Mouse (Mus musculus) hindbrain, embryonic 11.5 days (tissue): ENCODE results near the gene Socs1. TPM values are rescaled to one million over a fixed set of nuclear protein-coding genes. Genes with fewer than 3 reads are reported as not detected.

ENCODE experiments used
- ATAC-seq: fragments of 200-750 bp; cut with Nextera tagmentation; 2 replicates; pipeline ENCODE4 v1.8.0; 2017; ENCODE audit warnings: mild to moderate bottlenecking, moderate TSS enrichment, moderate library complexity; ENCODE audit not compliant: low FRiP score
- DNase-seq: peaks from one replicate; pipeline ENCODE4 v3.0.0-alpha.2; 2015; ENCODE audit warnings: low spot score
- H3K27ac ChIP-seq: fragments of 300-500 bp; sonication (generic); 2 replicates; pipeline ENCODE4 v1.5.1; 2014; ENCODE audit warnings: mild to moderate bottlenecking, low read depth, low read length
- H3K27me3 ChIP-seq: fragments of 300-500 bp; sonication (generic); 2 replicates; pipeline ENCODE4 v1.6.1; 2014; ENCODE audit warnings: mild to moderate bottlenecking, low read length, moderate library complexity, mixed read lengths; ENCODE audit not compliant: control insufficient read depth, insufficient read depth
- H3K36me3 ChIP-seq: fragments of 300-500 bp; sonication (generic); 2 replicates; pipeline ENCODE4 v1.6.1; 2014; ENCODE audit warnings: mild to moderate bottlenecking, low read length, moderate library complexity, mixed read lengths; ENCODE audit not compliant: control insufficient read depth, insufficient read depth
- H3K4me1 ChIP-seq: fragments of 300-500 bp; sonication (generic); replicated peaks from 2 replicates; pipeline ENCODE4 v1.6.1; 2014; ENCODE audit warnings: low read length, mixed read lengths; ENCODE audit not compliant: control insufficient read depth, insufficient read depth
- H3K4me2 ChIP-seq: fragments of 300-500 bp; sonication (generic); replicated peaks from 2 replicates; pipeline ENCODE4 v1.6.1; 2014; ENCODE audit warnings: mild to moderate bottlenecking, low read depth, low read length
- H3K4me3 ChIP-seq: fragments of 300-500 bp; sonication (generic); 2 replicates; pipeline ENCODE4 v1.5.1; 2014; ENCODE audit warnings: low read depth, low read length
- H3K9ac ChIP-seq: fragments of 300-500 bp; sonication (generic); 2 replicates; pipeline ENCODE4 v1.6.1; 2014; ENCODE audit warnings: low read depth, low read length
- H3K9me3 ChIP-seq: fragments of 300-500 bp; sonication (generic); 2 replicates; pipeline ENCODE4 v1.6.1; 2016; ENCODE audit warnings: low read length; ENCODE audit not compliant: control insufficient read depth
- WGBS: fragments of 180-500 bp; shearing (Covaris S2); extraction: QIAGEN DNeasy Blood & Tissue Kit; methylation state at CpG from one replicate; pipeline ENCODE4 v1.1.7; 2014; 5-methylcytosine and 5-hydroxymethylcytosine counted together
- polyA plus RNA-seq: library from polyadenylated mRNA; unstranded; fragments of >200 nt; fragmentation: Nextera tagmentation; extraction: Ambion mirVana; gene quantifications from 2 replicates; pipeline ENCODE4 v1.2.1, GENCODE M21; 2014

Socs1 gene
- polyA plus RNA-seq, 1 experiment from 2014 or later, result 3.6 TPM

GRCm38 (mm10) chr16:10790702-10791101, 5.4 kb upstream of the Socs1 start, which contains the start of gene Prm3:
Prm3 (minus strand) TSS chr16:10790914.
- H3K4me3 ChIP-seq, result no peak within 1 kb of the TSS
- no peaks in the 10 kb centered on the region; the same call in 1 of the 2 replicates for H3K4me1 ChIP-seq
- 73% methylated on average over 9 of the region's 9 CpGs for WGBS
- no peak within 1 kb of the TSS for H3K4me2 ChIP-seq
- no peak within 1 kb of the TSS for H3K9ac ChIP-seq
- ATAC-seq, result no peak
- H3K36me3 ChIP-seq, result no peaks in the 10 kb centered on the region
- H3K9me3 ChIP-seq, result no peaks in the 10 kb centered on the region
- no peak within 1 kb of the TSS for H3K27ac ChIP-seq
- H3K27me3 ChIP-seq, result no peaks in the 10 kb centered on the region
- no peak for DNase-seq

GRCm38 (mm10) chr16:10788866-10789265, 3.5 kb upstream of the Socs1 start:
- 47% methylated on average over 4 of the region's 4 CpGs for WGBS
- H3K27ac ChIP-seq, result no peak overlapping the region
- no peak overlapping the region for H3K4me3 ChIP-seq
- no peak for ATAC-seq
- H3K9ac ChIP-seq, result no peak overlapping the region
- H3K9me3 ChIP-seq, result no peaks in the 10 kb centered on the region
- H3K4me2 ChIP-seq, result no peak overlapping the region
- H3K4me1 ChIP-seq, result no peaks in the 10 kb centered on the region; the same call in 1 of the 2 replicates
- DNase-seq, result no peak
- H3K36me3 ChIP-seq, result no peaks in the 10 kb centered on the region
- H3K27me3 ChIP-seq, result peaks cover 10% of the 10 kb centered on the region

- Histone ChIP-seq H3K4me1 (no peaks in the 10 kb centered on the region; the same call in 1 of the 2 replicates), H3K36me3 (no peaks in the 10 kb centered on the region), H3K9ac (no peak within 1 kb of the TSS), H3K27me3 (peaks cover 13% of the 10 kb centered on the region), H3K27ac (no peak within 1 kb of the TSS), H3K4me2 (no peak within 1 kb of the TSS), H3K9me3 (no peaks in the 10 kb centered on the region), H3K4me3 (no peak within 1 kb of the TSS)
- no peak for DNase-seq
- 53% methylated on average over 16 of the region's 16 CpGs for WGBS
- ATAC-seq, result no peak
Observed at GRCm38 (mm10) chr16:10788271-10788670, 2.9 kb upstream of the Socs1 start, which contains the start of gene Tnp2. Tnp2 (minus strand) TSS chr16:10788660.

GRCm38 (mm10) chr16:10787548-10788058, 2.3 kb upstream of the Socs1 start:
- no peaks in the 10 kb centered on the region for H3K9me3 ChIP-seq
- H3K4me1 ChIP-seq, result no peaks in the 10 kb centered on the region; the same call in 1 of the 2 replicates
- H3K27ac ChIP-seq, result no peak overlapping the region
- ATAC-seq (no peak), DNase-seq (no peak)
- H3K9ac ChIP-seq, result no peak overlapping the region
- H3K4me3 ChIP-seq, result no peak overlapping the region
- 82% methylated on average over 7 of the region's 7 CpGs for WGBS
- peaks cover 15% of the 10 kb centered on the region for H3K27me3 ChIP-seq
- no peaks in the 10 kb centered on the region for H3K36me3 ChIP-seq
- H3K4me2 ChIP-seq, result no peak overlapping the region

- Histone ChIP-seq H3K36me3 (no peaks in the 10 kb centered on the region), H3K9ac (no peak overlapping the region), H3K4me2 (no peak overlapping the region), H3K4me1 (no peaks in the 10 kb centered on the region; the same call in 1 of the 2 replicates), H3K9me3 (no peaks in the 10 kb centered on the region), H3K4me3 (no peak overlapping the region), H3K27me3 (peaks cover 15% of the 10 kb centered on the region), H3K27ac (no peak overlapping the region)
- WGBS, result 65% methylated on average over 4 of the region's 4 CpGs
- DNase-seq (no peak), ATAC-seq (no peak)
Observed at GRCm38 (mm10) chr16:10786782-10787547, 1.6 kb upstream of the Socs1 start.

GRCm38 (mm10) chr16:10786288-10786687, 952 bp upstream of the Socs1 start:
- H3K9ac ChIP-seq, result peak overlapping the region; percentile 53; the same call in 1 of the 2 replicates
- no peaks in the 10 kb centered on the region for H3K36me3 ChIP-seq
- no peaks in the 10 kb centered on the region for H3K9me3 ChIP-seq
- H3K27ac ChIP-seq, result no peak overlapping the region; the same call in 1 of the 2 replicates
- H3K4me2 ChIP-seq, result peak overlapping the region; percentile 71
- ATAC-seq, result peak; percentile 32
- H3K4me3 ChIP-seq, result peak overlapping the region; percentile 60
- no peaks in the 10 kb centered on the region; the same call in 1 of the 2 replicates for H3K4me1 ChIP-seq
- peak; percentile 90 for DNase-seq
- H3K27me3 ChIP-seq, result peaks cover 15% of the 10 kb centered on the region
- 5% methylated on average over 9 of the region's 9 CpGs for WGBS

- Histone ChIP-seq H3K36me3 (no peaks in the 10 kb centered on the region), H3K4me3 (peak overlapping the region; percentile 60), H3K4me1 (no peaks in the 10 kb centered on the region; the same call in 1 of the 2 replicates), H3K9me3 (no peaks in the 10 kb centered on the region), H3K27me3 (peaks cover 15% of the 10 kb centered on the region), H3K27ac (peak overlapping the region; percentile 76), H3K4me2 (peak overlapping the region; percentile 71), H3K9ac (peak overlapping the region; percentile 53)
- peak; percentile 78 for ATAC-seq
- peak; percentile 96 for DNase-seq
- under 1% methylated on average over 44 of the region's 55 CpGs for WGBS
Observed at GRCm38 (mm10) chr16:10784793-10785370, 454 bp downstream of the Socs1 start.

- Histone ChIP-seq H3K9me3 (no peaks in the 10 kb centered on the region), H3K27me3 (peaks cover 15% of the 10 kb centered on the region), H3K4me3 (peak overlapping the region; percentile 60), H3K4me1 (no peaks in the 10 kb centered on the region; the same call in 1 of the 2 replicates), H3K4me2 (peak overlapping the region; percentile 71), H3K9ac (peak overlapping the region; percentile 53), H3K36me3 (no peaks in the 10 kb centered on the region), H3K27ac (no peak overlapping the region)
- DNase-seq (peak; percentile 56), ATAC-seq (no peak)
- WGBS, result 3% methylated on average over 63 of the region's 81 CpGs
Observed at GRCm38 (mm10) chr16:10783883-10784792, 1.2 kb downstream of the Socs1 start.
